Mouse (Mus musculus) c-Kit-positive CD71-positive TER-119-positive erythroid progenitor cells, embryonic 14.5 days (primary cell): ENCODE results near the gene Gnb1.
A peak's percentile ranks its signal among the peaks of the same experiment; 100 is the strongest.
"Not testable (repeated sequence)": the region's sequence is repeated elsewhere in the genome, so short reads cannot be mapped to it uniquely, and the experiment has no call there.

Experiments
- DNase-seq: peaks from one replicate; pipeline ENCODE4 v3.0.0-alpha.2; 2013; ENCODE audit warnings: low spot score

Gnb1 gene

GRCm38 (mm10) chr4:155490990-155491504 is at the start of gene Gnb1:
Gene Gnb1, plus strand, starts transcription at chr4:155491361.
- peak; percentile 84 for DNase-seq

DNA sequence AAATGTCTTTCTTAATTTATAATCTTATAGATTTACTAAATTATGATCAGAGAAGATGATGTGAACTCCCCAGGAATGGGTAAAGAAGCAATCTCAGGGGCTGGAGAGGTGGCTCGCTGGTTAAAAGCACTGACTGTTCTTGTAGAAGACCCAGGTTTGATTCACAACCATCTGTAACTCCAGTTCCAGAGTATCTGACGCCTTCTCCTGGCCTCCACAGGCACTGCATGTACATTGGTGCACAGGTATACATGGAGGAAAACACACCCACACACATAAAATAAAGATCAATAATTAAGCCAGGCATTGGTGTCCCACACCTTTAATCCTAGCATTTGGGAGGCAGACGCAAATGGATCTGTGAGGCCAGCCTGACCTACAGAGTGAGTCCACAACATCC is 48.4 kb upstream of the Gnb1 start:
- DNase-seq: no peak

- no peak for DNase-seq
Measured at GRCm38 (mm10) chr4:155451597-155451996, 39.6 kb upstream of the Gnb1 start.

GRCm38 (mm10) chr4:155458575-155458974 is 32.6 kb upstream of the Gnb1 start:
- no peak for DNase-seq

DNA sequence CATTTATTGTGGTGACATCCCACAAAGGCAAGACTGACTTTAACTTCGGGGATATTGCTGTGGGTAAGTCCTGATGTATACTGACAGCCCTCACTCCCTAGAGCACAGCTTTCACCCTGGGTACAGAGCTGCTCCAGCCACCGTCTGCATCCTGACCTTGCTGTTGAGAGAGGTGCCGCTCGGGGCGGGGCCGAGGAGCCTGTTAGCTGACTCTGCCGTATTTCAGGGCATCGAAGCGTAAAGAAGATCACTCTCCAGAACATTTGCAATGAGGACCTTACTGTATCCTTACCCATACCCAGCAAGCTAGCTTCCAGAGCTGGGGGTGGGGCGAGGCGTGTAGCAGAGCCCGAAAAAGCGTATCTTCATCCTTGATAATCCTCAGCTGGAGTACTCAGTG is 28.1 kb upstream of the Gnb1 start:
- DNase-seq: no peak

DNA sequence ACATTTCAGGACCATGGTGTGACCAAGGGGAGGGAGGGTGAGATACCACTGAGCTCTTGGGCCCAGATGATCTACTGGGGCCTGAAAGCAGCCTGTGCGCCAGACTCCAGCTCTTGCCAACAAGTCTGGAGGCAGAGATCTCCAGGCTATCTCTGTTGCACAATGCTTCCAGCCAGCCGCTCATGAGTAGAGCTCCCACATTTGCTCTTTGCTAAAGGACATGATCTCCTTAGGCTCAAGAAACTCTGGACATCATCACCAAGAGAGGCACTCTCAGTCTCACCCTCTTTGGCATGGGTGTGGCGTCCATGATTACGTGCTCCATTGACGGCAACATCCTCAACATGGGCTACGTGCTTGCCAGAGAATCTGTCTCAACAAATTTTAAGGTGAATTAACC is 27.6 kb upstream of the Gnb1 start:
- DNase-seq: no peak

DNA sequence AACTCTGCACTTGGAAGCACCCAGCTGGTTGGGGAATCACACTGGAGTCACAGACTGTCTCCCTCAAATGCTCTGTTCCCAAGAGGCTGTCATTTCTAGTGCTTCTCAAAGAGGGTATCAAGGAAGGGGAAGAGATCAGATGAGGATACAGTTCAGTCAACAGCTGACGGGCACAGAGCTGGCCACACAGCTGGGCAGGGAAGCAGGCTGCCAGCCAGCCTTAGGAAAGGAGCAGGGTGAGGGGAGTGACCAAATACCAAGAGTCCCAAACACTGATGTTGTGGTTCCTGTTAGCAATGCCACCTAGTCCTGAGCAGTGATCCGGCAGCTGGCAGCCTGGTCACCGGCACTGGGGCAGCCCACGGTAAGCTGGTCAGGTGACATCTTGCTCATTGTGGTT is 27.1 kb upstream of the Gnb1 start:
- DNase-seq: no peak

DNA sequence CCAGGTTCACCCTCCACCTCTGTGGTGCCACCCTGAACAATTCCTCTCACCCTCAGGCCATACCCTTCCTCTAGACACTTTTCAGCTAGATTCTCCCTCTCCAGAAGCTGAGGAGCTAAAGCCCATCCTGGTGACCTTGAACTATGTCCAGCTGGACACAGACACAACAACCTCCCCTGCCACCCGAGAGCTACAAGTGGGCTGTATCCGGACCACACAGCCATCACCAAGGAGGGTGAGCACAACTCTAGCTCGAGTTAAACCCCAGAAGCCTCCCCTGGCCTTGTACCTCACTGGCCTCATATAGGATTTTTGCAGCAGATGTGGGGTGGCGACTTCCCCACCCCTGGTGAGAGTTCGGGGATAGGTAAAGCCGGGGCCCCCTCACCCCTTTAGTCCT is 25.6 kb upstream of the Gnb1 start:
- DNase-seq: no peak

DNA sequence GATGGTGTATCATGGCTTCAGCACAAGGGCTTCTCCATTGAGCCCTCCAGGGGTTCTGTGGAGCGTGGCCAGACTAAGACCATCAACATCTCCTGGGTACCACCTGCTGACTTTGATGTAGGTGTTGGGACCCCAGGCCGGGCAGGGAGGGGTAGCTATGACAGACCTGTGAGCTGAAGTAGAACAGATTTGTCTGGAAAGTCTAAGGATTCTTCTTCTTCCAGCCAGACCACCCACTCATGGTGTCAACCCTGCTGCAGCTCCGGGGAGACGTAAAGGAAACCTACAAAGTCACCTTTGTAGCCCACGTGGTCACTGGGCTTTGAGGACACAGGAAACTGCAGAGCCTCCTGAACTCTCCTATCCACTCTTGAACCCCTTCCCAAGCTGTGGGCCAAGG is 25.1 kb upstream of the Gnb1 start:
- DNase-seq: no peak

DNA sequence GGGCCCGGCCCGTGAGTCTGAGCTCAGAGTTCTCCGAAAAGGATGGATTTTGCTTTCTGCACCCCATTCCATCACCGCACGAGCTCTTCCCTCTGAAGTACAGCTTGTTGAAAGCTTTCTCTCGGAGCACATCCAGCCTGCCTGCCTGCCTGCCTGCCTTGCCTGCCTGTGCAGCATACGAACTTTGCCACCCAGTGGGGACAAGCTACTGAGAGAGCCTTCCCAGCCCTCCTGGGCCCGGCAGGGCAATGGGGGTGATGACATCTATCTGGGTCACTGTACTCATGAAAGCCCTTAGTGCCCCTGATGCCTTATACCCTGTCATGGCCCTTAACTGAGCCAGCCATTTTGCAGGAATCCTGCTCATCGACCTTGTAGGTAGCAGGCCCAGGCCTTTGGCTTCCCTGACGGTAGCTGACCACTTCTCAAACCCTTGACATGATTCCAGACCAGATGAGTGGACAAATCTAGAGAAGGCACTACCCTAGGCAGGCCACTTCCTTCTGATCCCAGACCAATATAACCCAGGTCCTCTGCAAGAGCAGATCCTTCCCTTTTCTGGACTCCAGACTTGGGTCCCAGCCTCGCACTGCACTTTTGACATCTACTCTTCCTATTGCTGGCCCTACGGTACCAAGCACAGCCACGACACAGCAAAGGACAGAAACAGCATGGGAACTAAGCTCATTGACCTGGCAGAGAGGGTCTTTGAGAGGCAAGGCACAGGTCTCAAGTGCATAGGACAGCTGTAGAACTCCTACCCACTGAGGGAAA is 23.7 kb upstream of the Gnb1 start:
- no peak for DNase-seq

DNA sequence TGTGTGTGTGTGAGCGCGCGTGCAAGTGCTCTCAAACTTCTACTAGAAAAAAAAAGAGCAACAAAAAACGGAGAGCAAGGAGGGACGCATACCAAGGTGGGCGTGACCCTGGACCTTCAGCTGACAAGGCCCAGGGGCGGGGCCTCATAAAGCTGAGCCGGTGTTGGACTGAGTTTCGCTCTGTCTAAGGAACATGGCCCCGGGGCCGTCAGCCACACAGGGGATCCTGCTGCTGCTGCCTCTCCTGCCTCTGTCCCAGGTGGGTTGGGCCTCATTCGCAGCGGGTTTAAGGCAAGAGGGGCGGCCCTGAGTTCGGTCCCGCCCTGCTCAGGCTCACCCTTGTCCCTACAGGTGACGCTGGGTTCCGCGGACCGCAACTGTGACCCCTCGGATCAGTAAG is 22.2 kb upstream of the Gnb1 start, which contains the start of gene Tmem52:
Tmem52 (plus strand) TSS at position 163 of the 400 bp plus-strand sequence.
- peak; percentile 56 for DNase-seq

DNA sequence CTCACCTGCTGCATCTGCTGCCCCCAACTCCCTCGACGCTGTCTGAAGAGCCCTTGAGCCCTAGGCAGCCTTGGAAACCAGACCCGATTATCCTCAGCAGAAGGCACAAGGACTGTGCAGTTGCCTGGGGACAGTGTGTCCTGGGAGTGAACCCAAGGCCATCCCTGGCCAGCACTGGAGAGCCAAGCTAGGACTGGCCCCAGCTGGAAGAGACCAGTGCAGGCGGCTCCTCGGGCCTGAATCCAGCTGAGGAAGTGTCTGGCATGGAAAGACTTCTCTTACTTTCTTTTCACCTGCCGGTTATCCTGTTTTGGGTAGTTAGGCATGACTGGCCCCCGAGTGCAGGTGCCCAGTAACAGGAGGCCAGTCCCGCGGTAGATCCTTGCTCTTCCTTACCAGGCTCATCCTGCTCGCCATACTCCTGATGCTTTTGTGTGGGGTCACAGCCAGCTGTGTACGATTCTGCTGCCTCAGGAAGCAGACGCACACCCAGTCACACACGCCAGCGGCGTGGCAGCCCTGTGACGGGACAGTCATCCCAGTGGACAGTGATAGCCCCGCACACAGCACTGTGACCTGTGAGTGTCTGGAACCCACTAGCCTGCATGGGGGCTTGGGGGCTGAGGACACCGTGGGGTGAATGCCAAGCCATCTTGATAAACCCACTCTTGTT is 21.4 kb upstream of the Gnb1 start:
- DNase-seq: no peak

GRCm38 (mm10) chr4:155470263-155470953 is 20.8 kb upstream of the Gnb1 start:
- DNase-seq: no peak

- no peak for DNase-seq
Measured at GRCm38 (mm10) chr4:155470997-155471396, 20.2 kb upstream of the Gnb1 start.

DNA sequence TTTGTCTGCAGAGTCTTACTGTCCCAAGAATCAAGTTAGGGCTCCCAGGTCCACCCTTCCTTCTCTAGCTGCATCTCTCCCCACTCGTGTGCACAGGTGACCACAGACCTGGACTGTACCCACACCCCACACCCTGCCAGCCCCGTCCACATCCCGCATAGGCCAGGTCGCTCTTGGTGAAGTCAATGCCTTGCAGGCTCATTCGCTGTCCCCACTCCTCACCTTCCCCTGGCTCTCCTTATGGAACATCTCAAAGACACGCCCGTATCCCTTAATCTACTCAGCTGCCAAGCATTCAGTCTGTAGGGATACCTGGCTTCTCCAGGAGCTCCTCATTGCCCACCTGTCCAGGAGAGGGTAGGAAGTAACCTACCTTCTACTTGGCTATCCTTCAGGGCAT is 19.8 kb upstream of the Gnb1 start:
- DNase-seq: no peak

DNA sequence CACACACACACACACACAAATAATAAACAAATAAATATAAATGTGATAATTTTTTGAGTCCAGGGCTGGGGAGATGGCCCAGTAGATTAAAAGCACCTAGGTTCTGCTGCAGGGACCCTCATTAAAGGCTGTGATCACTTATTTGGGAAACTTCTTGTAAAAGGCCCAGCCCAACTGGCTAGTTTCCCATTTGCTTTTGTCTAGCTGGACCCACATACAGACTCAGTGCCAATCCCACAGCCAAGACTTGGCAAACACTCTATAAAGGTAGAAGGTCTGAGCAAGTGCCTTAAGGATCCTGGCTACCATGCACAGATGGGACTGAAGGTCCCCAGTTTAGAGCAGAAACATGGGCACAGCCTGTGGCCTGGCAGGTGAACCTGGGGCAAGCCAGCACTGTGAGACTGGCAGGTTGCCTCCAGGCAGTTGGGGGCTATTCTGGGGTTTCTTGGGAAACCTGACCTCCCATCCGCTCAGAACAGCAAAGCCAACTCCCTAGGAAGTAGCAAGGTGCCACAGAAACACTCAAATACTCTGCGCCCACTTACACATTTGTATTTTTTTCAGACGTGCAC is 18.4 kb upstream of the Gnb1 start:
- no peak for DNase-seq

DNA sequence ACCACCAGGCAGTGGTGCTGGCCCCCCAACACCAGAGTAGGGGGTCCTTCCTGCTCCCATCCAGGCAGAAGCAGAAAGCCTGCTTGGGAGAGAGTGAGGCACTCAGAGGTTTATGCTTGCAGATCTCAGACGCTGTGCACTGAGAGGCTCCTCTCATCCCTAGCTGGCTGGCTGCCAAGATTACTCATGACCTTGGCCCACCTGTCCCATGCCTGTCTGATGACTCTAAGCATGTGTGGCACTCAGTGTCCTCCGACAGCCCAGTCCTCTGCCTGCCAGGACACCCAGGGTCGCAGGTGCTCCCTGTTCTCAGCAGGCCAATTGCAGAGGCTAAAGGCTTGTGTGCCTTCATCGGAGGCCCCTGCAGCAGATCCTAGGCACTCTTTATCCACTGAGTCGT is 17.8 kb upstream of the Gnb1 start:
- DNase-seq: no peak

GRCm38 (mm10) chr4:155473796-155474195 is 17.4 kb upstream of the Gnb1 start:
- not testable (repeated sequence) for DNase-seq

GRCm38 (mm10) chr4:155481381-155482124 is 9.6 kb upstream of the Gnb1 start:
- peak; percentile 76 for DNase-seq

- DNase-seq: no peak
Measured at GRCm38 (mm10) chr4:155482125-155482480, 9.1 kb upstream of the Gnb1 start.

GRCm38 (mm10) chr4:155482733-155483540 is 8.2 kb upstream of the Gnb1 start:
- no peak for DNase-seq
